Mouse (Mus musculus) CD4-positive helper T cell, adult 2 months (primary cell): ENCODE measurements around the gene Uchl4.
A peak's percentile ranks its signal among the peaks of the same experiment; 100 is the strongest.
"Not testable (repeated sequence)": the region's sequence is repeated elsewhere in the genome, so short reads cannot be mapped to it uniquely, and the experiment has no call there.

ENCODE experiments used
- DNase-seq: peaks from one replicate; pipeline ENCODE4 v3.0.0-alpha.2; 2012; ENCODE audit warnings: low read depth, missing footprints, low spot score

Uchl4 gene

GRCm38 (mm10) chr9:64231171-64231570 is 3.8 kb upstream of the Uchl4 start:
- DNase-seq: no peak

- DNase-seq: no peak
Measured at GRCm38 (mm10) chr9:64231674-64232073, 3.3 kb upstream of the Uchl4 start.

- DNase-seq: no peak
Measured at GRCm38 (mm10) chr9:64232257-64232957, 2.6 kb upstream of the Uchl4 start.

- no peak for DNase-seq
Measured at GRCm38 (mm10) chr9:64233656-64234055, 1.3 kb upstream of the Uchl4 start.

GRCm38 (mm10) chr9:64236056-64236455 is 1.1 kb downstream of the Uchl4 start:
- DNase-seq: no peak

- DNase-seq: no peak
Measured at GRCm38 (mm10) chr9:64240116-64240515, 5.1 kb downstream of the Uchl4 start.

GRCm38 (mm10) chr9:64240681-64241080 is 5.7 kb downstream of the Uchl4 start:
- no peak for DNase-seq

- DNase-seq: peak; percentile 15
Measured at GRCm38 (mm10) chr9:64242381-64242831, 7.4 kb downstream of the Uchl4 start.

GRCm38 (mm10) chr9:64249371-64249770 is 14.4 kb downstream of the Uchl4 start:
- no peak for DNase-seq

GRCm38 (mm10) chr9:64250111-64250730 is 15.2 kb downstream of the Uchl4 start:
- DNase-seq: no peak

- DNase-seq: no peak
Measured at GRCm38 (mm10) chr9:64252591-64253020, 17.6 kb downstream of the Uchl4 start.

GRCm38 (mm10) chr9:64253021-64253904 is 18.3 kb downstream of the Uchl4 start, which contains the start of gene Map2k1:
Gene Map2k1 (minus strand): TSS chr9:64253631.
- peak; percentile 98 for DNase-seq

- no peak for DNase-seq
Measured at GRCm38 (mm10) chr9:64255422-64255821, 20.4 kb downstream of the Uchl4 start.

- no peak for DNase-seq
Measured at GRCm38 (mm10) chr9:64256204-64256603, 21.2 kb downstream of the Uchl4 start.

- DNase-seq: no peak
Measured at GRCm38 (mm10) chr9:64259906-64260305, 24.9 kb downstream of the Uchl4 start.

- DNase-seq: no peak
Measured at GRCm38 (mm10) chr9:64261023-64261422, 26.0 kb downstream of the Uchl4 start.

GRCm38 (mm10) chr9:64264813-64265212 is 29.8 kb downstream of the Uchl4 start:
- DNase-seq: no peak

GRCm38 (mm10) chr9:64267231-64267630 is 32.2 kb downstream of the Uchl4 start:
- no peak for DNase-seq

GRCm38 (mm10) chr9:64268196-64268595 is 33.2 kb downstream of the Uchl4 start:
- DNase-seq: no peak

- not testable (repeated sequence) for DNase-seq
Measured at GRCm38 (mm10) chr9:64268836-64269235, 33.8 kb downstream of the Uchl4 start.

GRCm38 (mm10) chr9:64271249-64271648 is 36.2 kb downstream of the Uchl4 start:
- DNase-seq: no peak

GRCm38 (mm10) chr9:64272611-64273010 is 37.6 kb downstream of the Uchl4 start:
- DNase-seq: peak; percentile 49
